Mouse (Mus musculus): ENCODE data around the gene Il21r.

Il21r gene

DNA sequence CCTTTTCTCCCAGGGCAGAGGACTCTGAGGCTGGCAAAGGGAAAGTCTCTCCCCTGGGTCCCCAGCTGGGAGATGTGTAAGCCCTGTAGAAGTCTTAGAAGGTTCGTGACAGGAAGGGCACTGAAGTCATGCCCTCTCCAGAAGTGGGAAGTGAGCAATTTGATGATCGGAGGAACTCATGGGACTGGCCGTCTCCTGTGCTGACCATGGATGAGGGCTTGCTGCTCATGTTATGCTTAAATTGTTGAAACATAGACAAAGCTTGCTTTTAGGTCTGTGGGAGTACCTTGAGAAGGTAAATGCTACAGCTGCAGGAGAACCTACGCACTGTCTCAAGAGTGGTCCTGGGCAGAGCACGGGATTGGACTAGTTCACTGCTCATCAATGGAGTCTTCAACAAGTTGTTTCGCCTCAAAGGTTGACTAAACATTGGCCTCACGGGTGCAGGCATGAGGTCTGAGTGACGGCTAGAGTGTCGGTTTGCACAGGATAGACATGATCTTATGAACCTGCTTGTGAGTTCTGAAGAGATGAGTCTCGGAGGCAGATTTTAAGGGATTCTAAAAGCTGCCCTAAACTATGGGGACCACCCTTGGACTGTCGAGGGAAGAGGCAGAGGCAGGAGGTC, 1.3 kb upstream of the Il21r start:
- DNase-seq, result peak in 1 of 2 experiments; percentile 25

- peak in 1 of 2 experiments; percentile 26 for DNase-seq
Observed at GRCm38 (mm10) chr7:125604362-125605319, 1.4 kb downstream of the Il21r start.

DNA sequence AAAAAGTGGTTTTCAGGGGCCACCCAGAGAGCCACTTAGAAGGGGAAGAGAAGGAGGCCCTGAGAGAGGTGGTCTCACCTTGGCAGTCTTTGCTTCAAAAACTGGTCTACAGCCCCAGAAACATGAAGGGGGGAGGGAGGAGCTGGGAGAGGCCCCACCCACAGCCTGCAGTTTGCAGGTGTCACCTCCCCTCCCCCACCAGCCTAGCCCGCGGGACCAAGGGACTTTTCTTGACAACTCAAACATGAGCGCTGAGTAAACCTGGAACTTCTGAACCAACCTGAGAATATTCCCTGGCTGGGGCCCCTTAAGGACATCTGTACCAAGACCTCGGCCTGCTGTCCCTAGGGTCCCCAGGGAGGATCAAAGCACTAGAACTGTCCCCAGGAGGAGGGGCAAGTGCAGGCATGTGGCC, 2.5 kb downstream of the Il21r start:
- DNase-seq, result peak; percentile 80 to 85

DNA sequence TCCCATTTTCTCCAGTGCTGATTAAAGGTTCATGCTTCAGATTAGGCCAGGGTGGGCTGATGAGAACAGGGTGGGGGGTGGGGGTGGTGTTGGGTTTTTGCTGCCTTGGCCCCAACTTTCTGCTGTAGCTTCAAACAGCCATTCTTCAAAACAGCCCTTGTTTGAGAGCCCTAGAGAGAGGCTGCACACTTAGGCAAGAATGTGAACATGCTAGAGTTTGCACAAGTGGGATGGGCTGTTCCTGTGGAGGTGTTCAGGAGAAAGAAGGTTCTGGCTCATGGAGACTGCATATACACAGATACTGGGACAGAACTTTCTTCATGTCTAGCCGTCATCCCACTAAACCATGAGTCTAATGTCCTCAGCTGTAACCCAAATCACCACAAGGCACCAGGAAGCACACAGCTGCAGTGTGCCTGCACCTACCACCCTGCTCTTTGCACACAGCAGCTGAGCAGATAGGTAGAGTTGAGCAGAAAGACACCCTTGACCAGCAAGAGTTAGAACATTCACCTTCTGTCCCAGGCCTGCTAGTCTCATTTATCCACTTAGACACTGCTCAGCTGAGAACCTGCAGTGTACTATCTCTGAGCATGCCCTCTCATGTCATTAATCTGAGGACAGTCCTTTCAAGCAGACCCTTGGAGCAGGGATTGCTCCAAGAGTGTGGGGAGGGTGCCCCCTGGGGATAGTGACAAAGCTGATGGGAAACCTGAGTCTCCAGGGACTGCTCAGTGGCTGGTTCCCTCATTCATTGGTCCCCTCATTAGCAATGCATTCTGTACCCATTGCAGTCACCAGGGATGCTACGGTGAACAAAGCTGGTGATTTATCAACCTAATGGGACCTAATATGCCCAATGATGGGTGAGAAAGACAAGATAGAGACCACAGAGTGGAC, 3.3 kb downstream of the Il21r start:
- peak in 1 of 2 experiments; percentile 27 for DNase-seq

DNA sequence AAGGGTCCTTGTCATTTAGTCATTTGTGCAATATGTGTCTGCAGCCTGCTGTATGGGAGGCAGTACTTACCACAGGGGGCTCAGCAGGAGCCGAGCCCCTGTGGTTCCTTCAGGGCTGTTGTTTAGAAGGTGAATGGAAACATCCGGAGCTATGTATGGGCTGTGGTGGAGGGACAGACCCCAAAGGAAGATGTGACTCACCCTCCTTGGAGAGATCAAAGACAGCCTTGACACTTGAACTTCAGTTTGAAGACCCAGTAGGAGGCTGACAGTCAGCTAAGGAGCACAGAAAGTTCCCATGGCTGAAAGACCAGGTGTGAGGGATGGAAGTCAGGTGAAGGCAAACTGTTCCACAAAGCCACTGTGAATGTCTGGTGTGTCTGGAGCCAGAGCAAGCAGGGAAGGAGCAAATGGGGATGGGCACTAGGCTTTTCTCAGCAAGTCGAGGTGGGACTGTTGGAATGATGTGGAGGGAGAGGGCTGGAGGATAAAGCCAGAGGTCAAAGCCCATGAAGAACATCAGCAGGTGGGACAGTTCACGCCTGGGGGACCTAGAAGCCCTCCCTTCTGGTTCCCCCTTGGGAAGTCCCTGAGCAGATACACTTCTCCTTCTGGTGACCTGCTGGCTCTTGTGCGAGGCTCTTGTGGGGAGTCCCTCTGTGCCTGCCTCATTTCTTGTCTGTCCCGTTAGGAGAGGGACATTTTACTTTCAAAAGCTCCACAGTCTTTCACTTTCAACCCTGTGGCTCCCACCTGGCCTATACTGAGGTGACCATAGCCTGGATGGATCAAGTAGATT, 4.4 kb downstream of the Il21r start:
- peak; percentile 50 to 54 for DNase-seq

DNA sequence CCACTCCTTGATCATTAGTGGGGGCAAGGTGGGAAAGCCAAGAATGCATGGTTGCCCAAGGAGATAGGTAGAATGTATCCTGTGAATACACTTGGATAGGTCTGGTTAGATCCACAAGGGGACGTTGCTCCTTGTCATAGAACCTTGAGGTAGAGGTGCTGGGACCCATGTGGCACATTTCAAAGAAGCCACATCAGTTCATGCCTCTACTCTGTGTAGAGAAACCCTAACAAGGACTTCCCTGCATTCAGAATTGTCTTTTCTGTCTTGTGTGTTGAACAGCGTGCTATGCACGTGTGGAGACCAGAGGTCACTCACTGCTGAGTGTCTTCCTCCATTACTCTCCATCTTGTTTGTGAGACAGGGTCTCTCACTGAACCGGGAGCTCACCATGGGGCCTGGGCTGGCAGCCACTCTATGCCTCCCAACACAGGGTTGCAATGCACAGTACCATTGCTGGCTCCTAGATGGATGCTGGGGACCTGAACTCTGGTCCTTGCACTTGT, 5.0 kb downstream of the Il21r start:
- DNase-seq, result no peak

- no peak for DNase-seq
Observed at GRCm38 (mm10) chr7:125613579-125613978, 10.3 kb downstream of the Il21r start.

DNA sequence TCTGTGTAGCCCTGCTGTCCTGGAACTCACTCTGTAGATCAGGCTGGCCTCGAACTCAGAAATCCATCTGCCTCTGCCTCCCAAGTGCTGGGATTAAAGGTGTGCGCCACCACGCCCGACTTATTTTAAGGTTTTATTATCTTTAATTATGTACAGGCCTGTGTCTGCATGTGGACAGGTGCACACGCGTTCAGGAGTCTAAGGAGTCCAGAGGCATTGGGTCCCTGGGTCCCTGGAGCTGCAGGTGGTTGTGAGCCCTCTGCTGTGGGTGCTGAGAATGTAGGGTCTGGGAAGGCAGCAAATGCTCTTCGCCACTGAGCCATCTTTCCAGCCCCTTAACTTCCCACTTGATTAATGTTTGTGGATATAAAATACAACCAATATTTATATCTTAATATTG, 12.2 kb downstream of the Il21r start:
- no peak for DNase-seq

DNA sequence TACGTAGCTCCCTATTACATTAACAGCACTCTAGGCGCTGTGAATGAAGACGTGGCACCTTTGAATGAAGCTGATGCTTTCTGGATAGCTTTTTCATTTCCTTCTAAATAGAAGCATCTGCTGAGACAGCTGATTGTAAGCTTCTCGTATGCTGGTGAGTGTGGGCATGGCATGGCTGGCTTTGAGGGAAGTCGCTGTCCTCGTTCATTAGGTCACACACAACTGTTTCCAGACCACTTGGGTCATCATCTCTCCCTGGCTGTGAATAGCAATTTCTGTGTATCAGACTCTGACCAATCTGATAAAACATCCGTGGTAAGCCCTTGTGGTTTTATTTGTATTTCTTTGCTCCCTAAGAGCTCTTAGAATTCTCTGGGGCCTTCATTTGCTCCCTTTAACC, 14.8 kb downstream of the Il21r start:
- DNase-seq, result no peak

- no peak for DNase-seq
Observed at GRCm38 (mm10) chr7:125620077-125620476, 16.8 kb downstream of the Il21r start.

DNA sequence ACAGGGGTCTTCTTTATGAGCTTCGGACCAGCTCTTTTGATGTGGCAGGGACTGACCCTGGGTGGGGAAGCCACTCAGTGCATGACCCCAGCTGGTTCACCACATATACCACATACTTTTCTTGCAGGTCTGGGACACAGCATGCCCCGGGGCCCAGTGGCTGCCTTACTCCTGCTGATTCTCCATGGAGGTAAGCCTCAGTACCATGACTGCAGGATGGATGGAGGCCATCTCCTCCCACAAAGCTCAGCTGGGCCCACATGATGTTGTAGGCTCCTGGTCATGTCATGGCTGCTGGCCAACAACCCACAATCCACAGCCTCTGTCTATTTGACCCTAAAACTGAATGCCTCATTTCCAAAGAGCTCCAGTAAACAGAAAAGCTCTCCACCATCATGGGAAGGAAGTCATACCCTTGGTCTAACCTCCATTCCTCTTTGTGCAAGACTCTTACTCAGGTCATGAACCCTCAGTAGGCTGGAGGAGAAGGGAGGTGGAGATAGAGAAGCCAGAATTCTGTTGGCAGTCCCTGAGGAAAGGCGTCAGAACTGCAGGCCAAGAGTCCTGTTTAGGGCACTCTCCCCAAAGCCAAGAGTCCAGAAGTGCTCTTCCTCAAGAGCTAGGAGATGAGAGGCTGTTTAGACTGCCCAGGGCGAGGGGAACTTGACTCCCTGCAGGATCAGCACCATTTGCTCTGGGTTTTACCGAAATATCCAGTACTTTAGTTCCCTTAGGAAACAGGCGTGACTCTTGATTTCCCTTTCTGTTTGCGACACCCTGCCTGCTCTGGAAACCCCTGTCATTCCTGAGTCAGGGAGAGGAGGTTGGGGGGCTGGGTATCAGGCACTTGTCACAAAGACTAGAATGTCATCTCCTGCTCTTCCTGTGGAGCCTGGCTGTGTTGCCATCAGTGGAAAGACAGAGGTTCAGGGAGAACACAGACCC, 19.8 kb downstream of the Il21r start:
- DNase-seq, result no peak

DNA sequence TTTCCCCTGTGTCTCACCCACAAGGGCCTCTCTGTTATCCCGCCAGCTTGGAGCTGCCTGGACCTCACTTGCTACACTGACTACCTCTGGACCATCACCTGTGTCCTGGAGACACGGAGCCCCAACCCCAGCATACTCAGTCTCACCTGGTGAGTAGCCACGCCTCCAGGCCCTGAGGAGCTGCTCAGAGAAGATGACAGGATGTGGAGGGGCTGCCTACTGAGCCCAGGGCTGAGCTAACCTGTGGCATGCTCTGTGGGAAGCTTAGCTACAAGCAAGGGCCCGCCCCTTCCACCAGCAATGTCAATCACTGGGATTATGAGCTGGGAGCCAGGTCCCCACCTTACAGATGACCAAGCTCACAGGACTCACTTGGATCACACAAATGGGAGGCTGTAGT, 22.0 kb downstream of the Il21r start:
- DNase-seq, result no peak

GRCm38 (mm10) chr7:125625829-125626228, 22.6 kb downstream of the Il21r start:
- DNase-seq, result no peak

GRCm38 (mm10) chr7:125630317-125630716, 27.1 kb downstream of the Il21r start:
- DNase-seq, result peak; percentile 63 to 76

GRCm38 (mm10) chr7:125630989-125631388, 27.8 kb downstream of the Il21r start:
- no peak for DNase-seq

- DNase-seq, result peak; percentile 12 to 19
Observed at GRCm38 (mm10) chr7:125637220-125638140, 34.3 kb downstream of the Il21r start.

GRCm38 (mm10) chr7:125638376-125638775, 35.1 kb downstream of the Il21r start:
- no peak for DNase-seq

GRCm38 (mm10) chr7:125638870-125639386, 35.7 kb downstream of the Il21r start:
- DNase-seq, result peak; percentile 75 to 87

DNA sequence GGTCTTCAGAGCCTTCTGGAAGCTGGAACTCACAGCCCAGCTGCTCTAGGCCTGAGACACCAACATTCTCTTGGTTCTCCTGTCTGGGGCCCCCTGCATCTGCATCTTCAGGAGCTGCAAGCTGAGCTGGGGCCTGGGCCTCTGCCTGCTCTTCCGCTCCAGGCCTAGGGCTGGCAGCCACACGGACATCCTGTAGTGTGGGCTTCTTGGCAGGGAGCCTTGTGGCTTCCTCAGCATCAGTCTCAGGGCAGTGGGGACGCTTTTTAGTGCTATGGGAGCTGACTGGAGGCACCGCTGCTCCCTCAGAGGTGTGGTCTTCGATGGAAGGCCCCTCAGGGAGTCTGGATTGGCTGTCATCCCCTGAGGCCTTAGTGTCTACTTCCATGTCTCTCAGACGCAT, 40.7 kb downstream of the Il21r start:
- DNase-seq, result peak in 1 of 2 experiments; percentile 2
